Mouse (Mus musculus) kidney, postnatal 0 days (tissue): ENCODE measurements around the gene Gpr84. TPM values are rescaled to one million over a fixed set of nuclear protein-coding genes. Genes with fewer than 3 reads are reported as not detected.

Experiments
- ATAC-seq: fragments of 200-750 bp; cut with Nextera tagmentation; replicated peaks from 2 replicates; pipeline ENCODE4 v1.8.0; 2017; ENCODE audit warnings: low read depth, moderate number of reproducible peaks, moderate TSS enrichment, moderate library complexity; ENCODE audit not compliant: low FRiP score
- DNase-seq: peaks from one replicate; pipeline ENCODE4 v3.0.0-alpha.2; 2016; ENCODE audit warnings: low spot score
- H3K27ac ChIP-seq: fragments of 300-500 bp; sonication (generic); 2 replicates; pipeline ENCODE4 v1.5.1; 2014; ENCODE audit warnings: mild to moderate bottlenecking
- H3K27me3 ChIP-seq: fragments of 300-500 bp; sonication (generic); 2 replicates; pipeline ENCODE4 v1.6.1; 2014; ENCODE audit warnings: low read length, mixed read lengths; ENCODE audit not compliant: insufficient read depth
- H3K36me3 ChIP-seq: fragments of 300-500 bp; sonication (generic); 2 replicates; pipeline ENCODE4 v1.6.1; 2014; ENCODE audit warnings: low read length, mixed read lengths; ENCODE audit not compliant: insufficient read depth
- H3K4me1 ChIP-seq: fragments of 300-500 bp; sonication (generic); replicated peaks from 2 replicates; pipeline ENCODE4 v1.6.1; 2014; ENCODE audit warnings: antibody characterized with exemption, low read length, mixed read lengths; ENCODE audit not compliant: insufficient read depth
- H3K4me2 ChIP-seq: fragments of 300-500 bp; sonication (generic); 2 replicates; pipeline ENCODE4 v1.6.1; 2014; ENCODE audit warnings: mild to moderate bottlenecking, low read length, moderate library complexity, mixed read lengths
- H3K4me3 ChIP-seq: fragments of 300-500 bp; sonication (generic); replicated peaks from 2 replicates; pipeline ENCODE4 v1.5.1; 2014; ENCODE audit warnings: low read depth, low read length
- H3K9ac ChIP-seq: fragments of 300-500 bp; sonication (generic); 2 replicates; pipeline ENCODE4 v1.6.1; 2014; ENCODE audit warnings: low read depth, low read length
- H3K9me3 ChIP-seq: fragments of 300-500 bp; sonication (generic); replicated peaks from 2 replicates; pipeline ENCODE4 v1.6.1; 2016; ENCODE audit warnings: low read length, inconsistent platforms, mixed read lengths
- CTCF ChIP-seq: IDR thresholded peaks from 2 replicates; pipeline ENCODE4 v1.5.1; 2016; ENCODE audit warnings: antibody characterized with exemption, low read depth, mild to moderate bottlenecking, moderate library complexity
- WGBS: fragments of 180-500 bp; shearing (Covaris S2); extraction: QIAGEN DNeasy Blood & Tissue Kit; methylation state at CpG from one replicate; pipeline ENCODE4 v1.1.7; 2014; 5-methylcytosine and 5-hydroxymethylcytosine counted together
- microRNA counts: library from miRNA; unstranded; fragments of <30 nt; microRNA quantifications from one replicate; lab custom pipeline; 2015
- microRNA-seq: library from miRNA; unstranded; fragments of <30 nt; microRNA quantifications from one replicate; pipeline ENCODE4, GENCODE M21; 2016
- polyA plus RNA-seq: library from polyadenylated mRNA; unstranded; fragments of >200 nt; fragmentation: Nextera tagmentation; extraction: Ambion mirVana; gene quantifications from 2 replicates; pipeline ENCODE4 v1.2.1, GENCODE M21; 2015

Gpr84 gene
- polyA plus RNA-seq, 1 experiment from 2014 or later = 0.47 TPM

GRCm38 (mm10) chr15:103264794-103265193 is 45.6 kb downstream of the Gpr84 start:
- no peaks in the 10 kb centered on the region for H3K27me3 ChIP-seq
- ATAC-seq (no peak), DNase-seq (no peak)
- no peak overlapping the region for H3K9ac ChIP-seq
- 96% methylated on average over 2 of the region's 2 CpGs for WGBS
- no peak for TF ChIP-seq CTCF
- no peaks in the 10 kb centered on the region for H3K4me1 ChIP-seq
- no peak overlapping the region for H3K27ac ChIP-seq
- H3K4me2 ChIP-seq = no peak overlapping the region
- H3K4me3 ChIP-seq = no peak overlapping the region
- no peaks in the 10 kb centered on the region for H3K9me3 ChIP-seq
- H3K36me3 ChIP-seq = no peaks in the 10 kb centered on the region

- H3K4me2 ChIP-seq = no peak overlapping the region
- TF ChIP-seq CTCF = no peak
- no peak overlapping the region for H3K4me3 ChIP-seq
- WGBS = 42% methylated on average over 1 of the region's 1 CpGs
- H3K27me3 ChIP-seq = no peaks in the 10 kb centered on the region
- H3K9ac ChIP-seq = no peak overlapping the region
- no peak for DNase-seq
- H3K36me3 ChIP-seq = no peaks in the 10 kb centered on the region
- no peak overlapping the region for H3K27ac ChIP-seq
- H3K4me1 ChIP-seq = peaks cover 12% of the 10 kb centered on the region
- H3K9me3 ChIP-seq = no peaks in the 10 kb centered on the region
- no peak for ATAC-seq
These were observed 50.4 kb downstream of the Gpr84 start for GRCm38 (mm10) chr15:103259989-103260388.

- Histone ChIP-seq H3K36me3 (no peaks in the 10 kb centered on the region), H3K27me3 (no peaks in the 10 kb centered on the region), H3K9me3 (no peaks in the 10 kb centered on the region), H3K9ac (no peak overlapping the region), H3K4me3 (no peak overlapping the region), H3K4me2 (no peak overlapping the region), H3K27ac (no peak overlapping the region), H3K4me1 (peaks cover 17% of the 10 kb centered on the region)
- 87% methylated on average over 5 of the region's 5 CpGs for WGBS
- DNase-seq = no peak
- no peak for ATAC-seq
- TF ChIP-seq CTCF = no peak
These were observed 51.2 kb downstream of the Gpr84 start for GRCm38 (mm10) chr15:103259162-103259561.

MicroRNAs within 50 kb of the gene (microRNA counts, 519-probe panel; counts per million panel counts)
- microRNA mmu-miR-148b (lab: Ali Mortazavi, UCI) = 5,113 counts per million, percentile 84 among the panel's probes with 10 or more counts

Small RNA genes lying within 50 kb of the gene (microRNA-seq; reads per million reads assigned to microRNA genes)
- gene Mir148b (467 reads per million, percentile 71 among the genes with 10 or more reads in this experiment), gene Mir6963 (not detected)

Other genes with a start within 250 kb of the Gpr84 start
- 13.0 TPM in 2 replicates for gene Smug1, start 143.5 kb downstream of the Gpr84 start, polyA plus RNA-seq
- 62.0 and 68.2 TPM in 2 replicates for gene Cbx5, start 70.8 kb downstream of the Gpr84 start, polyA plus RNA-seq
- gene Hnrnpa1, start 70.2 kb downstream of the Gpr84 start, polyA plus RNA-seq = 705 and 720 TPM in 2 replicates
- 1.9 and 2.8 TPM in 2 replicates for gene Nfe2, start 52.2 kb downstream of the Gpr84 start, polyA plus RNA-seq
- 237 and 263 TPM in 2 replicates for gene Copz1, start 37.9 kb downstream of the Gpr84 start, polyA plus RNA-seq
- 11.3 and 11.8 TPM in 2 replicates for gene Zfp385a, start 29.5 kb upstream of the Gpr84 start, polyA plus RNA-seq
- gene Itga5, start 56.2 kb upstream of the Gpr84 start, polyA plus RNA-seq = 19.4 and 22.0 TPM in 2 replicates
- not detected in 2 replicates for gene Gtsf1, start 119.9 kb upstream of the Gpr84 start, polyA plus RNA-seq
- gene Gtsf2, start 137.9 kb upstream of the Gpr84 start, polyA plus RNA-seq = not detected in 2 replicates
- 1.2 and 1.5 TPM in 2 replicates for gene Nckap1l, start 143.2 kb upstream of the Gpr84 start, polyA plus RNA-seq
- gene Pde1b, start 192.4 kb upstream of the Gpr84 start, polyA plus RNA-seq = 3.5 and 3.9 TPM in 2 replicates
- gene Ppp1r1a, start 227.4 kb upstream of the Gpr84 start, polyA plus RNA-seq = 85.5 and 93.2 TPM in 2 replicates